Mouse (Mus musculus): ENCODE data around the gene Cox11. TPM values are rescaled to one million over a fixed set of nuclear protein-coding genes. Genes with fewer than 3 reads are reported as not detected.

Gene Cox11
- polyA plus RNA-seq, 1 experiment from 2014 or later = 30.9 TPM

DNA sequence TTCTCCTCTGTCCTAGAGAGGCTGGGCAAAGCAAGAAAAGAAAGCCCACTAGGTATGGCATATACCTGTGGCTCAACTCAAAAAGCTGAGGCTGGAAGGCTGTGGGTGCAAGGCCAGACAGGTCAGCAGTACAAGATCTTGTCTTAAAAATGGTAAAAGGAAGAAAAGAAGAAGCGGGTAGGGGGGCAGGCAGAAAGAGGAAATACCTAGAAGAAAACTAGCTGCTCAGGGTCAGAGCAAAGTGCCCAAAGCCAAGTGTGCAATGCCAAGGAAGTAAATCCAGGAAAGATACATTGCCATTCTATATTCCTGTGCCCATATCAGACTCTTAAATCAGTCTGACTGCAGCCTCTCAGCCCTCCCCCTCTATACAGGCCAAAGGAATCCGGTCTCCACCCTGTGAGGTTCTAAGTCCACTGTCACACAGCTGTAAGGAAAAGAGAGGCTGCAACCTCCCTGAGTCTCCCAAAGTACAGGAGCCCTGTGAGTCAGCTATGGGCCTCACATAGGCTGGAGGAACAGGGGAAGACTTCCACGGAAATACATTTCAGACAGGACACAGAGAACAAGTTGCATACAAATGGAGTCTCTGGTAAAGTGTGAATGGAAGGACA, 28.3 kb downstream of the Cox11 start:
- Histone ChIP-seq H3K27me3 (ENCODE audit: control insufficient read depth, insufficient read depth, low read length) (no peaks in the 10 kb centered on the region), H3K4me3 (ENCODE audit: low read depth, low read length) (no peak overlapping the region), H3K4me2 (replicated peaks; ENCODE audit: low read depth, low read length) (no peak overlapping the region), H3K4me1 (ENCODE audit: control insufficient read depth, insufficient read depth, low read length) (peaks cover 34% of the 10 kb centered on the region), H3K27ac (ENCODE audit: low read length) (peak overlapping the region; percentile 87; the same call in 1 of the 2 replicates), H3K9me3 (ENCODE audit: control insufficient read depth, low read depth, low read length) (no peaks in the 10 kb centered on the region), H3K36me3 (ENCODE audit: control insufficient read depth, insufficient read depth, low read length) (no peaks in the 10 kb centered on the region; the same call in 1 of the 2 replicates), H3K9ac (replicated peaks; ENCODE audit: low read depth, low read length) (no peak overlapping the region)
- 53% methylated on average over 3 of the region's 3 CpGs for WGBS
- ATAC-seq (ENCODE audit: insufficient number of reproducible peaks, insufficient read depth, low FRiP score, low read depth) = no peak

DNA sequence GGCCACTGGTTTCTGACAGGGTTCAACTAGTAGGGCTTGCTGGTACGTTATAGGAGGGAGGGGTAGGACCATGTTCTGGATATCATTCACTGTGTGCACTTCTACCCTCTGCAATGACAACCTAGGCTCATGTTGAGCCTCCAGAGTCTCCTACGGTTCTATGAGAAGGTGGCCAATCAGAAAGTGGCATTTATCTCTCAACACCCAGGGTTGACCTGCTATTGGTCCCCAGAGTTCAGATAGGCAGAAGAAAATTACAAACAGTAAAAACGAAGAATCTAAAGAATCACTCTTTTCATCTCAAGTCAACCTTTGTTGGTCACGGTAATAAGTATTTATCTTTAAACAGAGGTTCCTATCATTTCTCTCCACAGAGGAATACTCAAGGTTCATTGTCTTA, 28.9 kb downstream of the Cox11 start:
- no peak for ATAC-seq (ENCODE audit: insufficient number of reproducible peaks, insufficient read depth, low FRiP score, low read depth)
- peaks cover 34% of the 10 kb centered on the region for H3K4me1 ChIP-seq (ENCODE audit: control insufficient read depth, insufficient read depth, low read length)
- H3K27me3 ChIP-seq (ENCODE audit: control insufficient read depth, insufficient read depth, low read length) = no peaks in the 10 kb centered on the region
- no peak overlapping the region for H3K9ac ChIP-seq (replicated peaks; ENCODE audit: low read depth, low read length)
- no peak overlapping the region for H3K27ac ChIP-seq (ENCODE audit: low read length)
- WGBS = 74% methylated on average over 4 of the region's 4 CpGs
- H3K9me3 ChIP-seq (ENCODE audit: control insufficient read depth, low read depth, low read length) = no peaks in the 10 kb centered on the region
- no peak overlapping the region for H3K4me2 ChIP-seq (replicated peaks; ENCODE audit: low read depth, low read length)
- H3K4me3 ChIP-seq (ENCODE audit: low read depth, low read length) = no peak overlapping the region
- no peaks in the 10 kb centered on the region for H3K36me3 ChIP-seq (ENCODE audit: control insufficient read depth, insufficient read depth, low read length)

DNA sequence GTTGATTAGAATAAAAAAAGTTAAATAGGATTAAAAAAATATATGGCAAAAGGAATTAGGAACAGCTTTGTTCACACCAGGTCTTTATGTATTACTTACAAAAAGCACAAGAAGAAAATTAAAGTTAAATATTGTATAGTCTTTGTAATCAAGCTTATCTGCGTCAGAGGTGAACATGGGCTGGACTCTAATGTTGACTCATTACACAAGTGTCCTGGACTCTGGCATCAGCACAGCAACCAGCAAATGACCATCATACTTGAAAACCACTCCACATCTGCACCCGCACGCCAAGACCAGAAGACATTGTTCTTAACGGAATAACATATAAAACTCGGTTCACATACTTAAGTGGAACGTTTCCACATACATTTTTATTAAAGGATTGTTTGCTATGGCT, 29.4 kb downstream of the Cox11 start:
- Histone ChIP-seq H3K27me3 (ENCODE audit: control insufficient read depth, insufficient read depth, low read length) (no peaks in the 10 kb centered on the region), H3K4me2 (replicated peaks; ENCODE audit: low read depth, low read length) (no peak overlapping the region), H3K9me3 (ENCODE audit: control insufficient read depth, low read depth, low read length) (no peaks in the 10 kb centered on the region), H3K4me3 (ENCODE audit: low read depth, low read length) (no peak overlapping the region), H3K9ac (replicated peaks; ENCODE audit: low read depth, low read length) (no peak overlapping the region), H3K4me1 (ENCODE audit: control insufficient read depth, insufficient read depth, low read length) (peaks cover 34% of the 10 kb centered on the region), H3K36me3 (ENCODE audit: control insufficient read depth, insufficient read depth, low read length) (no peaks in the 10 kb centered on the region), H3K27ac (ENCODE audit: low read length) (no peak overlapping the region)
- WGBS = 90% methylated on average over 6 of the region's 6 CpGs
- ATAC-seq (ENCODE audit: insufficient number of reproducible peaks, insufficient read depth, low FRiP score, low read depth) = no peak

DNA sequence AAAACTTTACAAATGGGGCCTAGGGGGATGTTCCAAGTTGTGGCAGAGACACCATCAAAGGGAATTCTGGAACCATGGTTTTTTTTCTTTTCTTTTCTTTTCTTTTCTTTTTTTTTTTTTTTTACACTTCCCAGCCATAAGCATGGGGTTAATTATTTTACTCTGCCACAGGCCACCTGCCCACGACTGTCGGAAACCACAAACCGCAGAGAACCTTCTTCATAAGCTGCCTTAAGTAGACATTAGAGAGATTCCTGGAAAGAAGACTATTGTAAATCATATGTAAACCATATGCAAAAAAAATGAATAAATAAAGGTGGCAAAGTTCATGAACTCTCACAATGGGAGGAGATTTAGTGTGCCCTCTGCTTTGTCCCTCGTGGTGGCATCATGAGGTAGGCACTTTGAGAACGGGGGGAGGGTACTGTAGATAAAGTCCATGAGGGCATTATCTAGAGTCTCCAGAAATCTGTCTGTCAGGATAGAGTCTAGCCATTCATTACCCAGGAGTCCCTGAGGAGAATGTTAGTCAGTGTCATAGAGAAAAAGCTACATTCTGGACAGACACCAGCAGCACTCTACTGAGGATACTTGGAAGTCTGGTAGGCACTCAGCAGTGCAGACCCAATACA, 37.6 kb downstream of the Cox11 start:
- no peak overlapping the region for H3K4me2 ChIP-seq (replicated peaks; ENCODE audit: low read depth, low read length)
- no peak overlapping the region for H3K4me3 ChIP-seq (ENCODE audit: low read depth, low read length)
- no peaks in the 10 kb centered on the region for H3K4me1 ChIP-seq (ENCODE audit: control insufficient read depth, insufficient read depth, low read length)
- H3K9me3 ChIP-seq (ENCODE audit: control insufficient read depth, low read depth, low read length) = no peaks in the 10 kb centered on the region
- H3K27me3 ChIP-seq (ENCODE audit: control insufficient read depth, insufficient read depth, low read length) = no peaks in the 10 kb centered on the region
- peak; percentile 67; the same call in 1 of the 2 replicates for ATAC-seq (ENCODE audit: insufficient number of reproducible peaks, insufficient read depth, low FRiP score, low read depth)
- H3K27ac ChIP-seq (ENCODE audit: low read length) = no peak overlapping the region
- 74% methylated on average over 5 of the region's 5 CpGs for WGBS
- H3K9ac ChIP-seq (replicated peaks; ENCODE audit: low read depth, low read length) = no peak overlapping the region
- peaks cover 3% of the 10 kb centered on the region; the same call in 1 of the 2 replicates for H3K36me3 ChIP-seq (ENCODE audit: control insufficient read depth, insufficient read depth, low read length)

DNA sequence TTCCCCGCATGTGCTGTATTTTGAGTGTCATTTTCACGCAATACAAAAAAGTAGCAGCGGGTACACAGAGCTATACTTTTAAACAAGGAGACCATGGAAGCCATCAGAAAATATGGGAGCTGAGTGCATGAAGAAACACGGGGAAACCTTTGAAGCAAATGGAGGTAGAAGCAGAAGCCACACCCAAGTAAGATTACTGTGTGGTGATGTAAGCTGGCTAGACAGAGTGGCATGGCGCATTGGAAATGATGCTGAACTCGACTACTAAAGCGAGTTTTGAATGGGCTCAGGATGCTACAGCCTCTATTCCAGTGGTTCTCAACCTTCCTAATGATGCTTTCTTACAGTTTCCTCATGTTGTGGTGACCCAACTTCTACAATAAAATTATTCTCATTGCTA, 39.1 kb downstream of the Cox11 start:
- Histone ChIP-seq H3K4me3 (ENCODE audit: low read depth, low read length) (no peak overlapping the region), H3K4me2 (replicated peaks; ENCODE audit: low read depth, low read length) (no peak overlapping the region), H3K9me3 (ENCODE audit: control insufficient read depth, low read depth, low read length) (no peaks in the 10 kb centered on the region), H3K27ac (ENCODE audit: low read length) (no peak overlapping the region), H3K4me1 (ENCODE audit: control insufficient read depth, insufficient read depth, low read length) (no peaks in the 10 kb centered on the region), H3K9ac (replicated peaks; ENCODE audit: low read depth, low read length) (no peak overlapping the region), H3K27me3 (ENCODE audit: control insufficient read depth, insufficient read depth, low read length) (no peaks in the 10 kb centered on the region), H3K36me3 (ENCODE audit: control insufficient read depth, insufficient read depth, low read length) (peaks cover 3% of the 10 kb centered on the region; the same call in 1 of the 2 replicates)
- WGBS = 91% methylated on average over 7 of the region's 7 CpGs
- no peak for ATAC-seq (ENCODE audit: insufficient number of reproducible peaks, insufficient read depth, low FRiP score, low read depth)

DNA sequence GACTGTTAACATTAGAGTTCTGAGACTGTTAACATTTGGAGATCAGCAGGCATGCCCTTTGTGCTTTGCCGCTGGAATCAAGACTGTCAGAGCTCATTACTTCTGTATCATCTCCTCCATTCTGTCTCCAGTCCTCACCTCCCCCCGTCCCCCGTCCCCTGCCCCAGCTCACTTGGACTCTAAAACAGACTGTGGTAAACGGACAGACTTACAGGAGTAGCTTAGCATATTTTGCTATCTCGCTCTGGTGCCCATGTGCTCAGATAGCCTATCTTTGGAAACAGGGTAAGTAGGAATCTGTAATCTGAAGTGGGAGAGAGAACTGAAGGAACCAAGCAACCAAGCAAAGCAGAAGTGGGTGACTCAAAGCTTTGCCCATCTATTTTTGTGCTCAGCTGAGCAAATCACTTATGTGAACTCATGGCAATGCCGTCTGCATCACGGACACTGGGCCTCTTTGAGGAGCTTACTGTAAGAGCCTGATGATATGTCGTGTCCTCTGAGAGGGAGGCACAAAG, 39.9 kb downstream of the Cox11 start:
- WGBS = 86% methylated on average over 8 of the region's 8 CpGs
- Histone ChIP-seq H3K4me3 (ENCODE audit: low read depth, low read length) (no peak overlapping the region), H3K27ac (ENCODE audit: low read length) (no peak overlapping the region), H3K9me3 (ENCODE audit: control insufficient read depth, low read depth, low read length) (no peaks in the 10 kb centered on the region), H3K36me3 (ENCODE audit: control insufficient read depth, insufficient read depth, low read length) (peaks cover 3% of the 10 kb centered on the region; the same call in 1 of the 2 replicates), H3K4me2 (replicated peaks; ENCODE audit: low read depth, low read length) (no peak overlapping the region), H3K27me3 (ENCODE audit: control insufficient read depth, insufficient read depth, low read length) (no peaks in the 10 kb centered on the region), H3K4me1 (ENCODE audit: control insufficient read depth, insufficient read depth, low read length) (no peaks in the 10 kb centered on the region), H3K9ac (replicated peaks; ENCODE audit: low read depth, low read length) (no peak overlapping the region)
- ATAC-seq (ENCODE audit: insufficient number of reproducible peaks, insufficient read depth, low FRiP score, low read depth) = no peak

DNA sequence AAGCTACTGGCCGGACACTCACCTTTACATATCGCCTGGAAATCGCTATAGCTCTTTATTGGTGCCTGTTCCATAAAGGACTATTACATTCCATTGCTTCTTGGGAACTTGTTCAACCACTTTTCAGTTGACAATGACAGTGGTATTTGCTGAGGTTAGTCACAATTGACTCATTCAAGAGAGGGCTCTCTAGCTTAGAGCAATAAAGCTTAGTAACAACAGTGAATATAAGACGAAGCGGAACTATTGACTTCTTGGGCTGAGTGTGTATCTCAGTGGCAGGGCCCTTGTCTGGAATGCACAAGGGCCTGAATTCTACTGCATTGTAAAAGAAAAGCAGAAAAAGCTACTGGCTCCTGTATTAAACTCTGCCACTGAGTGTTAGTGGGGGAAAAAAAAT, 40.6 kb downstream of the Cox11 start:
- WGBS = 72% methylated on average over 5 of the region's 5 CpGs
- no peak overlapping the region for H3K27ac ChIP-seq (ENCODE audit: low read length)
- H3K9me3 ChIP-seq (ENCODE audit: control insufficient read depth, low read depth, low read length) = no peaks in the 10 kb centered on the region
- no peaks in the 10 kb centered on the region for H3K4me1 ChIP-seq (ENCODE audit: control insufficient read depth, insufficient read depth, low read length)
- ATAC-seq (ENCODE audit: insufficient number of reproducible peaks, insufficient read depth, low FRiP score, low read depth) = no peak
- peaks cover 3% of the 10 kb centered on the region; the same call in 1 of the 2 replicates for H3K36me3 ChIP-seq (ENCODE audit: control insufficient read depth, insufficient read depth, low read length)
- H3K9ac ChIP-seq (replicated peaks; ENCODE audit: low read depth, low read length) = no peak overlapping the region
- no peaks in the 10 kb centered on the region for H3K27me3 ChIP-seq (ENCODE audit: control insufficient read depth, insufficient read depth, low read length)
- H3K4me2 ChIP-seq (replicated peaks; ENCODE audit: low read depth, low read length) = no peak overlapping the region
- H3K4me3 ChIP-seq (ENCODE audit: low read depth, low read length) = no peak overlapping the region

DNA sequence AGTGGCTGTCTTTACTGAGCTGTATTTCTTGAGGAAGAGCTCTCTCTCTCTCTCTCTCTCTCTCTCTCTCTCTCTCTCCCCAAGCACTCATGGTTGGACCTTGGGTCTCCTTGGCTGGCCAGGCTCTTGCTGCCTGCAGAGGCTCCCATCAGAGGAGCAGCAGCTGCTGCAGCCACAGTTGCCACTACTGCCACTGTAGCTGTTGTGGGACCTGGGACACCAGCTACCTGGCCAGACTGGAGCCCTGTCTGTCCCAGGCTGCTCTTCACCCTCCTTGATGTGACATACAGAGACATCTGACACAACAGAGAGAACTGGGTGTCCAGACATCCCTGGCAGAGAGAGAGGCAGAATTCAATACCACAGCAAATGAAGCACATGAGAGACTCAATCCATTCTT, 43.2 kb downstream of the Cox11 start:
- H3K4me2 ChIP-seq (replicated peaks; ENCODE audit: low read depth, low read length) = no peak overlapping the region
- H3K4me1 ChIP-seq (ENCODE audit: control insufficient read depth, insufficient read depth, low read length) = peaks cover under 1% of the 10 kb centered on the region; the same call in 1 of the 2 replicates
- no peak overlapping the region for H3K4me3 ChIP-seq (ENCODE audit: low read depth, low read length)
- ATAC-seq (ENCODE audit: insufficient number of reproducible peaks, insufficient read depth, low FRiP score, low read depth) = no peak
- H3K9ac ChIP-seq (replicated peaks; ENCODE audit: low read depth, low read length) = no peak overlapping the region
- no peaks in the 10 kb centered on the region for H3K9me3 ChIP-seq (ENCODE audit: control insufficient read depth, low read depth, low read length)
- H3K27me3 ChIP-seq (ENCODE audit: control insufficient read depth, insufficient read depth, low read length) = no peaks in the 10 kb centered on the region
- no peak overlapping the region for H3K27ac ChIP-seq (ENCODE audit: low read length)
- H3K36me3 ChIP-seq (ENCODE audit: control insufficient read depth, insufficient read depth, low read length) = peaks cover 3% of the 10 kb centered on the region; the same call in 1 of the 2 replicates

Data from stomach, embryonic 14.5 days (tissue).